Mouse (Mus musculus) layer of hippocampus, adult 18-20 months (tissue): ENCODE data around the gene Gsx1. TPM values are rescaled to one million over a fixed set of nuclear protein-coding genes. Genes with fewer than 3 reads are reported as not detected.

Experiments
- DNase-seq, 2 experiments: peaks; one replicate each; pipeline ENCODE4 v3.0.0; 2022; ENCODE audit warnings: low spot score in 2 of 2
- total RNA-seq, 2 experiments: library from RNA; stranded (reverse); gene quantifications; 2 replicates each; pipeline ENCODE4 v1.2.3; 2021

The Gsx1 gene
- total RNA-seq, 2 experiments from 2014 or later = 0.35 to 0.43 TPM

DNA sequence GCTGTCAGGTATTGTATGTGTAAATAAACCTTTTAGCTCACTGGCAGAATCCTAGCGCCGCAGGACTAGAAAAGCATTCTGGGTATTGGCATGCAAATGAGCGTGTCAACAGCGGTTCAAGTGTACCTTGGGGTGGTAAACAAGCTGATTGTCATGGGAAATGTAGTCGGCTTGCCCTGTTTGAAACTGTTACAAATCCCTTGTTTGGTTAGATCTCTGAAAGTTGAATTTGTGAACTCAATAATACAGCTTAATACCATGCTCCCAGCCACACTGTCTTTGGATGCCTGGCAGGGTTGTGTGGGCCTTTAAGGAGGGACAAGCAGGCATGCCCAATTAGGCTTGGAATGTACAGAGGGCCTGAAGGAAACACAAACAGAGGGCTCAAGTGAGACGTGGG is 16.4 kb downstream of the Gsx1 start:
- no peak for DNase-seq

- no peak for DNase-seq
Observed at GRCm38 (mm10) chr5:147207852-147208251, 19.4 kb downstream of the Gsx1 start.

DNA sequence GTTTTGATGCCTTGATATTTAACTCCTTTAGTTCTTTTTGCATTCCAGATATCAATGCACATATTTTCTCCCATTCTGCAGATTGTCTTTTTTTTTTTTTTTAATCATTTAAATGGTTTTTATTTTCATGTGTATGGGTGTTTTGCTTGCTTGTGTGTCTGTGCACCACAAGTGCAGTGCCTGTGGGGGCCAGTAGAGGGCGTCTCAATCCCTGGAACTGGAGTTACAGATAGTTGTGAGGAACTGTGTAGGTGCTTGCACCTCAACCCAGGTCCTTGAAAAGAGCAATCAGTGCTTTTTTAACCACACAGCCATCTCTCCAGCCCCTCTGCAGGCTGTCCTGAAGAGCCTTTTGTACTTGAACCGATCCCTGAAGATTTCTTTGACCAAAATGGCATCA is 20.0 kb downstream of the Gsx1 start:
- DNase-seq = no peak

GRCm38 (mm10) chr5:147227354-147228112 is 39.0 kb downstream of the Gsx1 start:
- DNase-seq = peak; percentile 71 to 82

- no peak for DNase-seq
Observed at GRCm38 (mm10) chr5:147235406-147236309, 47.2 kb downstream of the Gsx1 start.

Other genes with a start within 250 kb of the Gsx1 start
- gene Gtf3a, start 240.0 kb upstream of the Gsx1 start, total RNA-seq = 10 to 100 TPM; 22.7 to 25.3 TPM
- 10 to 100 TPM; 19.2 to 21.6 TPM for gene Mtif3, start 224.9 kb upstream of the Gsx1 start, total RNA-seq
- 1 to 10 TPM; 5.8 to 5.9 TPM for gene Lnx2, start 112.1 kb upstream of the Gsx1 start, total RNA-seq
- 10 to 100 TPM; 64.6 to 69.8 TPM for gene Polr1d, start 111.6 kb upstream of the Gsx1 start, total RNA-seq
- gene Pdx1, start 81.3 kb downstream of the Gsx1 start, total RNA-seq = not detected
- not detected for gene Cdx2, start 118.6 kb downstream of the Gsx1 start, total RNA-seq
- not detected for gene Urad, start 133.7 kb downstream of the Gsx1 start, total RNA-seq
- 1 to 10 TPM; 7.1 to 7.9 TPM for gene Flt3, start 211.8 kb downstream of the Gsx1 start, total RNA-seq
- gene Pan3, start 241.5 kb downstream of the Gsx1 start, total RNA-seq = 10 to 100 TPM; 84.8 to 88.2 TPM